Mouse (Mus musculus): ENCODE results near the gene Gm11565. TPM values are rescaled to one million over a fixed set of nuclear protein-coding genes. Genes with fewer than 3 reads are reported as not detected.
"Not testable (repeated sequence)": the region's sequence is repeated elsewhere in the genome, so short reads cannot be mapped to it uniquely, and the experiment has no call there.

The Gm11565 gene
- not detected in 2 replicates for polyA plus RNA-seq (2012; rRNA removed)

DNA sequence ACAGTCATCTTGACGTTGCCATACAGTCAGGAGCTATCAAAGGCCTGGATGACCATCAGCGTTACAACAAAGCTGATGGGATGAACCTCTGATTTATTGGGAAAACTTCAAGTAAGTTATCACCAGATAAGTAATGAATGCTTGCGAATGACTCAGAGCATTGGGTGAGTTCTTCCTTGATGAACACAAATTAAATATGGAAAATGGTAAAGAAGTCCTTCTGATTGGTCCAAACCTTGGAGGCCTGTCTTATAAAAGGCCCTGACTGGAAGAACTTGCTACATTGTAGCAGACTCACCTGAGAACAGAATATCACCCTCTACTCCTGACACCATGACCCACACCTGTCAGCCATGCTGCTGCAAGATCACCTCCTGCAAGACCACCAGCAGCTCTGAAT, at the start of gene Gm11565:
TSS of gene Gm11565 (plus strand) at position 301 of the 400 bp plus-strand sequence.
- Histone ChIP-seq H3K27ac (ENCODE audit: insufficient read depth, low read length) (no peak within 1 kb of the TSS), H3K4me1 (ENCODE audit: control insufficient read depth, insufficient read depth, insufficient read length) (no peaks in the 10 kb centered on the region), H3K36me3 (ENCODE audit: control insufficient read depth, insufficient read depth, low read length) (no peaks in the 10 kb centered on the region), H3K4me3 (ENCODE audit: extremely low read depth, insufficient read depth, insufficient read length) (no peak within 1 kb of the TSS), H3K27me3 (ENCODE audit: control insufficient read depth, insufficient read depth, low read length) (no peaks in the 10 kb centered on the region)
- WGBS: 78% methylated on average over 3 of the region's 3 CpGs
- DNase-seq (ENCODE audit: low read depth in 1 of 2, low spot score in 2 of 2): no peak
- TF ChIP-seq CTCF (IDR thresholded peaks at IDR 0.05; ENCODE audit: extremely low read depth, insufficient read depth, insufficient read length, insufficient replicate concordance) (no peak), POLR2A (IDR thresholded peaks at IDR 0.05; ENCODE audit: low read depth, low read length) (no peak)

GRCm38 (mm10) chr11:99873089-99873488, 41.5 kb upstream of the Gm11565 start, which contains the start of gene Krtap9-1:
TSS of gene Krtap9-1 (plus strand) at chr11:99873389.
- H3K4me1 ChIP-seq (ENCODE audit: control insufficient read depth, insufficient read depth, insufficient read length); H3K27me3 ChIP-seq (ENCODE audit: control insufficient read depth, insufficient read depth, low read length); H3K36me3 ChIP-seq (ENCODE audit: control insufficient read depth, insufficient read depth, low read length); H3K4me3 ChIP-seq (ENCODE audit: extremely low read depth, insufficient read depth, insufficient read length); H3K27ac ChIP-seq (ENCODE audit: insufficient read depth, low read length); DNase-seq (ENCODE audit: low read depth in 1 of 2, low spot score in 2 of 2): not testable (repeated sequence)
- 78% methylated on average over 1 of the region's 1 CpGs for WGBS

GRCm38 (mm10) chr11:99878887-99879286, 35.7 kb upstream of the Gm11565 start, which contains the start of gene Gm11567:
TSS of gene Gm11567 (plus strand) at chr11:99879187.
- not testable (repeated sequence) for H3K27ac ChIP-seq (ENCODE audit: insufficient read depth, low read length); H3K36me3 ChIP-seq (ENCODE audit: control insufficient read depth, insufficient read depth, low read length); H3K4me1 ChIP-seq (ENCODE audit: control insufficient read depth, insufficient read depth, insufficient read length); H3K4me3 ChIP-seq (ENCODE audit: extremely low read depth, insufficient read depth, insufficient read length); DNase-seq (ENCODE audit: low read depth in 1 of 2, low spot score in 2 of 2); H3K27me3 ChIP-seq (ENCODE audit: control insufficient read depth, insufficient read depth, low read length)
- WGBS: 35% methylated on average over 1 of the region's 1 CpGs

GRCm38 (mm10) chr11:99907620-99908019, 6.9 kb upstream of the Gm11565 start, which contains the start of gene Krtap31-1:
TSS of gene Krtap31-1 (plus strand) at chr11:99907920.
- no peak for TF ChIP-seq POLR2A (IDR thresholded peaks at IDR 0.05; ENCODE audit: low read depth, low read length)
- TF ChIP-seq CTCF (IDR thresholded peaks at IDR 0.05; ENCODE audit: extremely low read depth, insufficient read depth, insufficient read length, insufficient replicate concordance): no peak
- H3K27me3 ChIP-seq (ENCODE audit: control insufficient read depth, insufficient read depth, low read length): no peaks in the 10 kb centered on the region
- H3K4me3 ChIP-seq (ENCODE audit: extremely low read depth, insufficient read depth, insufficient read length): no peak within 1 kb of the TSS
- H3K36me3 ChIP-seq (ENCODE audit: control insufficient read depth, insufficient read depth, low read length): no peaks in the 10 kb centered on the region
- DNase-seq (ENCODE audit: low read depth in 1 of 2, low spot score in 2 of 2): no peak
- H3K4me1 ChIP-seq (ENCODE audit: control insufficient read depth, insufficient read depth, insufficient read length): no peaks in the 10 kb centered on the region
- 78% methylated on average over 2 of the region's 2 CpGs for WGBS
- no peak within 1 kb of the TSS for H3K27ac ChIP-seq (ENCODE audit: insufficient read depth, low read length)

DNA sequence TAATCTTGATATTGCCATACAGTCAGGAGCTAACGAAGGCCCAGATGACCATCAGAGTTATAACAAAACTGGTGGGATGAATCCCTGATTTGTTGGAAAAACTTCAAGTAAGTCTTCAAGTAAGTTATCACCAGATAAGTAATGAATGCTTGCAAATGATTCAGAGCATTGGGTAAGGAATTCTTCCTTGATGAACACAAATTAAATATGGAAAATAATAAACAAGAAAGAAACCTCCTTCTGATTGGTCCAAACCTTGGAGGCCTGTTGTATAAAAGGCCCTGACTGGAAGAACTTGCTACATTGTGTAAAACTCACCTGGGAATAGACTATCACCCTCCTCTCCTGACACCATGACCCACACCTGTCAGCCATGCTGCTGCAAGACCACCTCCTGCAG, 21.4 kb downstream of the Gm11565 start, which contains the start of gene Krtap31-2:
TSS of gene Krtap31-2 (plus strand) at position 301 of the 400 bp plus-strand sequence.
- H3K4me3 ChIP-seq (ENCODE audit: extremely low read depth, insufficient read depth, insufficient read length): no peak within 1 kb of the TSS
- TF ChIP-seq CTCF (IDR thresholded peaks at IDR 0.05; ENCODE audit: extremely low read depth, insufficient read depth, insufficient read length, insufficient replicate concordance) (no peak), POLR2A (IDR thresholded peaks at IDR 0.05; ENCODE audit: low read depth, low read length) (no peak)
- H3K27ac ChIP-seq (ENCODE audit: insufficient read depth, low read length): no peak within 1 kb of the TSS
- no peaks in the 10 kb centered on the region for H3K4me1 ChIP-seq (ENCODE audit: control insufficient read depth, insufficient read depth, insufficient read length)
- 78% methylated on average over 1 of the region's 1 CpGs for WGBS
- H3K36me3 ChIP-seq (ENCODE audit: control insufficient read depth, insufficient read depth, low read length): no peaks in the 10 kb centered on the region
- DNase-seq (ENCODE audit: low read depth in 1 of 2, low spot score in 2 of 2): no peak
- H3K27me3 ChIP-seq (ENCODE audit: control insufficient read depth, insufficient read depth, low read length): no peaks in the 10 kb centered on the region

GRCm38 (mm10) chr11:99937751-99938264, 23.3 kb downstream of the Gm11565 start:
- Histone ChIP-seq H3K27me3 (ENCODE audit: control insufficient read depth, insufficient read depth, low read length) (no peaks in the 10 kb centered on the region), H3K4me3 (ENCODE audit: extremely low read depth, insufficient read depth, insufficient read length) (no peak overlapping the region), H3K4me1 (ENCODE audit: control insufficient read depth, insufficient read depth, insufficient read length) (no peaks in the 10 kb centered on the region), H3K27ac (ENCODE audit: insufficient read depth, low read length) (no peak overlapping the region), H3K36me3 (ENCODE audit: control insufficient read depth, insufficient read depth, low read length) (no peaks in the 10 kb centered on the region)
- no peak for DNase-seq (ENCODE audit: low read depth in 1 of 2, low spot score in 2 of 2)
- 74% methylated on average over 9 of the region's 9 CpGs for WGBS
- TF ChIP-seq POLR2A (IDR thresholded peaks at IDR 0.05; ENCODE audit: low read depth, low read length): no peak
- TF ChIP-seq CTCF (IDR thresholded peaks at IDR 0.05; ENCODE audit: extremely low read depth, insufficient read depth, insufficient read length, insufficient replicate concordance): no peak

DNA sequence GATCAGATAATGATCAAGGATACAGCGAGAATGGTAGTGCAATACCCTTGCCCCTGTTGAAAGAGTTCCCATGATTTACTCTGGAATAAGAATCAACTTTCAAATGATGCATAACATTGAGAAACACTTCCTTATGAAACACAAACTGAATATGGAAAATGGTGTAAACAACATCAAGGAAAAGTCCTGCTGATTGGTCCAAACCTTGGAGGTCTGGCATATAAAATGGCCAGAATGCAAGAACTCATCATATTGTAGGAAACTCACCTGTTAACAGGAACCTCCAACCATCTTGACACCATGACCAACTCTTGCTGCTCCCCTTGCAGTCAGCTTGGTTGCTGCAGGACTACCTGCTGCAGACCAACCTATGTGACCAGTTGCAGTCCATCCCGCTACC, 33.6 kb downstream of the Gm11565 start, which contains the start of gene Krtap9-5:
TSS of gene Krtap9-5 (plus strand) at position 301 of the 400 bp plus-strand sequence.
- no peaks in the 10 kb centered on the region for H3K27me3 ChIP-seq (ENCODE audit: control insufficient read depth, insufficient read depth, low read length)
- no peak within 1 kb of the TSS for H3K27ac ChIP-seq (ENCODE audit: insufficient read depth, low read length)
- no peaks in the 10 kb centered on the region for H3K4me1 ChIP-seq (ENCODE audit: control insufficient read depth, insufficient read depth, insufficient read length)
- no peak for DNase-seq (ENCODE audit: low read depth in 1 of 2, low spot score in 2 of 2)
- H3K4me3 ChIP-seq (ENCODE audit: extremely low read depth, insufficient read depth, insufficient read length): no peak within 1 kb of the TSS
- 79% methylated on average over 2 of the region's 2 CpGs for WGBS
- H3K36me3 ChIP-seq (ENCODE audit: control insufficient read depth, insufficient read depth, low read length): no peaks in the 10 kb centered on the region
- TF ChIP-seq POLR2A (IDR thresholded peaks at IDR 0.05; ENCODE audit: low read depth, low read length) (no peak), CTCF (IDR thresholded peaks at IDR 0.05; ENCODE audit: extremely low read depth, insufficient read depth, insufficient read length, insufficient replicate concordance) (no peak)
